Mouse (Mus musculus) lung, postnatal 25 days (tissue): Measurements from ENCODE around the gene Alyref.
"Not testable (repeated sequence)": the region's sequence is repeated elsewhere in the genome, so short reads cannot be mapped to it uniquely, and the experiment has no call there.

Experiments used
- DNase-seq: peaks from one replicate; pipeline ENCODE4 v3.0.0; 2022; ENCODE audit warnings: low spot score

The Alyref gene

DNA sequence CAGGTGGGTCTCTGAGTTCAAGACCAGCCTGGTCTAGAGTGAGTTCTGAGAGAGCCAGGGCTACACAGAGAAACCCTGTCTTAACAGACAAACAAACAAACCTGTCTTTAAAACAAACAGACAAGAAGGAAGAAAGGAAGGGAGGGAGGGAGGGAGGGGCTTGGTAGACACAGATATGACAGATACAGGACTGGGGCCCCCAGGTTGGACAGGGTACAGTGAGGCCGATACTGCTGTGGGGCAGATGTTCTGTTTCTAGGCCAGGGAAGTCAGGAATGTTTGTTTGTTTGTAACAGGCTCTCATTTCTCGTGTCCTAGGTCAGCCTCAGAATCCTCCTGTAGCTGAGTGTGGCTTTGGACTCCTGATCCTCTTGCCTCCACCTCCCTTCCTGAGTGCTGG is 5.4 kb upstream of the Alyref start:
- DNase-seq: no peak

DNA sequence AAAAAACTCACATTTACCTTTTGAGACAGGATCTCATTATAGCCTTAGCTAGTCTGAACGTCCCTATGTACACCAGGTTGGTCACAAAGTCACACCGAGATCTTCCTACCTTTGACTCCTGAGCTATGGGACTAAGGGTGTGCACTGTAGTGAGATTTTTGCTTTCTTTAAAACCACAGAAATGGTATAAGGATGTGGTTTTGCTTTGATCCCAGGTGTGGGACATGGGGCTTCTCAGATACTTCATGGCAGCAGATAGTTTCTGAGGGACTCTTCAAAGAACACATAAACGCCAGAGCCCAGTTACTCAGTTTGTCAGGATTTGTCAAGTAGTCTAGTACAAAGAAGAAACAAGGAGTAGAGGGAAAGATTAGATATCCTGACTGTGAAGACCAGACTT is 2.6 kb upstream of the Alyref start:
- no peak for DNase-seq

DNA sequence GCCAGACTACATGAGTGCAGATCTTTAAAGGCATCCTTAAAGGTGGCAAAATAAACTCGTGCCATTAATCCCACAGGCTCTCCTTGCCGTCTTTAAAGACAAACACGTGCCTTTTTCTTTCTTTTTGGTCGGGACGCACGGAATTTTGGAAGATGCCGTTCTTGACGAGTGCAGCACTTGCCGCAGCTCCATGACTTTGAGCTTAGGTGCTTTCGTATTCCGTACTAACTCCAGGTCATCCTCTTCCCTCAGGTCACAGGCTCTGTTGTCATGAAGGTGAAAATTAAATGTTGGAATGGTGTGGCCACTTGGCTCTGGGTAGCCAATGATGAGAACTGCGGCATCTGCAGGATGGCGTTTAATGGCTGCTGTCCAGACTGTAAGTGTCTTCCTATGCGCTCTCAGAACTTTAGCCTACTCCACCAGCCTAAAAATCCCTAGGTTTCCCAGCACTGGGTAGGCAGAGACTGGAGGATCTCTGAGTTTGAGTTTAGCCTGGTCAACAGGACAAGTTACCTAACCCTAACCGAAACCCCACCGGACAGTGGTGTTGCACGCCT is 905 bp upstream of the Alyref start:
- no peak for DNase-seq

DNA sequence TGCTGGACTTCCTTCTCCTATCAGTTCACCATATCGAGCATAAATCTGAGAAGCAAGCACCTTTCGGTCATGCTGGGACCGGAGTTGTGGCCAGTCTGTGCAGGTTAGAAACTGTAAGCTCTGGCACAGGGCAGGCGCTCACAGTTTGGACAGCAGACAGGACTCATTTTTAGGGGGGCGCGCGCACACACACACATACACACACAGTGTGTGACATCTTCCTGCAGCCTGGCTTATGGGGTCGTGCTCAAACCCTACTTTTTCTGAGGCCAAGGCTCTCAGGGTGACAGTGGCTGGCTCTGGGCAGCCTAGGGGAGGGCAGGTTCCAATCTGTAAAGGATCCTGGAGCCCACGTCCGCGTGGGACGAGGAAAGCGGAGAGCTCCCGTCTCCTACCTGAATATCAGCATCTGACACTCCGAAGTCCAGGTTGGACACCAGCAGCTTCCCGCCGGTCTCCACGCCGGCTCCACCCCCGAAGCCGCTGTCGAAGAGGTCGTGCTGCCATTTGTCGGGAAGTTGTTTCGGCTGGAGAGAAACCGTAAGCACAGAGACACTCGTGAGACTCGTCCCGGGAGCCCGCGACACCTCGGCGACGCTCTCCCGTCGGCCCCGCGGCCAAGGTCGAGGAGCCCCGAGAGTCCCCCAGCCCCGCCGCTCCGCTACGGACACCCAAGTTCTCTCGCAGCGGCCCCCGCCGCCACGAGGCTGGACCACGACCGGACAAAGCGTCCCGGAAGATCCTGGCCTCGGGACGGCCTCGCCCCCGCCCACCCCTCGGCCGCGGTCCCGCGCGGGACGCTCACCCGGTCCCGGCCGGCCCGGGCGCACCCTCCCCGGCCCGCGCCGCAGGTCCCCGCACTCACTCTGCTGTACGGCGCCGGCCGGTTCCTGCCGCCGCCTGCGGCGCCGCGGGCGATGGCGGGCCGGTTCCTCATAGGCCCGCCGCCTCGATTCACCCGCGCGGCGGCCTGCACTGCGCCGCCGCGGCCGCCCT is 627 bp downstream of the Alyref start:
- DNase-seq: no peak

DNA sequence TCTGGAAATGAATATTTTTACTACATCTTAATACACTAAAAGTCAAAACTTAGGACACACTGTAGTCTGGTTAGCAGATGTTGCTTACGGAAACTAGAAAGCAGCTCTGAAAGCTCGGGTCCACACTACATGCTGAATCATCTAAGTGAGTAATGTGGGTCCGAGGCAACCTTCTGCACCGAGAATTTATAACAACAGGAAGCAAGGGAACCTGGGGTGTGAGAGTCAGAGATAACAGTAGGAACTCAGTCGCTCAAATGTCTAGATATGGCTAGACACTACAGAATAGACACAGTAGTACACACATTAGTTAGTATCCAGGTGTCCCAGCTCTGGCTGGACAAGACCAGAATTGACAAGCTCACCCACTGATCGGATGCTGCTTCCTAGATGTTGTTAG is 9.6 kb downstream of the Alyref start:
- DNase-seq: no peak

DNA sequence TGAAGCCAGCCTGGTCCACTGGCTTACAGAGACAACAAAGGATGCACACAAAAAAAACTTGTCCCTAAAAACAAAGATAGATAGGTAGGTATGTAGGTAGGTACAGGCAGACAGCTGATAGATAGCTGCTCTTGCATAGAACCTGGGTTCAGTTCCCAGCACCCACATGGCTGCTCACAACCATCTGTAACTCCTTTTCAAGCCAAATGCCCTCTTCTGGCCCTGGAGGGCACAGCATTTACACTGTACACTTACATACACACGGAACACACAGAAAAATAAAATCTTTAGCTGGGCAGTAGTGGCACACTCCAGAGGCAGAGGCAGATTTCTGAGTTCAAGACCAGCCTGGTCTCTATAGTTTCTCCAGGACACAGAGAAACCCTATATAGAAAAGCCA is 14.2 kb downstream of the Alyref start:
- no peak for DNase-seq

DNA sequence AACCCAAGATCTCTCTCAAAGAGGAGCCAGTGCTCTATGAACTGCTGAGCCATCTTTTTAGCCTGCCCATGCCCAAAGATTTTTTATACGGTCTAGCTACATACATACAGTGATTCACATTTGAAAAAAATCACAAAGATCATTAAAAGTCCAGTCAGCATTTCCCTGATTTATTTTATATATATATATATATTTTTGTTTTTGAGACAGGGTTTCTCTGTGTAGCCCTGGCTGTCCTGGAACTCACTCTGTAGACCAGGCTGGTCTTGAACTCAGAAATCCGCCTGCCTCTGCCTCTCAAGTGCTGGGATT is 15.2 kb downstream of the Alyref start:
- DNase-seq: not testable (repeated sequence)

DNA sequence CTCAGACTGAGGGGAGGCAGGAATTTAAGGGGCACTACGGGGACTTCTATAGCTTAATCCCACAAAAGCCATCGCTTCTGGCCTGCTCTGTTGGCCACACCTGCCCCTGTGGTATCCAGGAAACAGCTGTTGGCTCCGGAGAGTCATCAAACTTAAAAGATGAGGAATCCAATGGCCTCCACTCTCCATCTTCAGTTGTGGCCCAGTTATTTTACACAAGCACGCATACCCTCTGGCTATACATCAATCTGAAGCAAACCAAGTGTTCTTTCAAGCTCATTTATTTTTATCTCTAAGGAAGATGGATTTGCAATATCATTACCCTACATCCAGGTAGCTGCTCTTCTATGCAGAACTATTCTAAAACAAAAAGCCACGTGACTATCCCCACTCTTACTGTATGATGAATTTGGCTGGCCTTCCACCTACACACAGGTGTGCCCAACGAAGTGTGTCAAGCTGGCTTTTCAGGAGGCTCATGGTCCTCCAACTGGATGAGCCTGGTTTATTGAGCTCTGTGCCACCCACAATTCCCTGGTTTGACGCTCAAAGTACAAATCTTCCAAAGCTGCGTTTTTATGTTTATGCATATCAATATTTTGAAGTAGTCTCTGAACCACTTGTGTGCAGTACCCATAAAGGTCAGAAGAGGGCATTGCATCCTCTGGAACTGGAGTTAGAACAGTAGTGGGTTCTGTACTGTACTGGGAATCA is 15.7 kb downstream of the Alyref start:
- DNase-seq: peak; percentile 60

DNA sequence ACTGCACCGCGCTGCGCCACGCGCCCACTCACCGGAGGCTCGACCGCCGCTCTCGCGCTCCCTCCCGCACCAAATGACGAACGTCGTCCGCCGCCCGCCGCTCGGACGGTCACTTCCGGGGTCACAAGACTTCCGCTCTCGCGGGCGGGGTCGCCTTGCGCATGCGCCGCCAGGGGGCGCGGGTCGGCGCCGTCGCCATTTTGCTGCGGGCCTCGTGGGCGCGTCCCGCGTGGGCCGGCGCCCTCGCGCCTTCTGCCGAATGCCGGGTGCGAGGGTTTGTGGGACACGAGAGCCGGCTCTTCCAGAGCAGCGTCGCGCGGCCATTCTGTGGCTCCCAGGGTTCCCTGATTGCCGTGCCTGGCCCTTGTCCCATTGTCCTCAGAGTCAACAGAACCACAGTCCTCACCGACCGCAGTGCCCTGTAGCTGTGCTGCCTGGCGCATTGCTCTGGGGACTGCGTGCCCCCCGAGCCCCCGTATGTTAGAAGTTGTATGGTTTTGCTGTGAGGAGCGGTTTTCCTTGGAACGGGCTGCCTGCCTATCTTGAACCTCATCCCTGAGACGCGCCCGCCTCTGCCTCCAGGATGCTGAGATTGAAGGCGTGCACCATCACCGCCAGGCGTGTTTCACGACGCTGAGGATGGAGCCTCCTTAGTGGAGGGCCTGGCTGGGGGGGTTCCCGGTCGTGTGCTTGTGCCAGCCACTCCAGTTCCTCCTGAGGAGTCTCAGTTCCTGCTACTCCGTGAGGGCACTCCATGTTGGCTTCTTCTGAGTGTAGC is 16.5 kb downstream of the Alyref start, which contains the start of gene Arhgdia:
Gene Arhgdia, minus strand, starts transcription at position 135 of the 778 bp plus-strand sequence.
- peak; percentile 88 for DNase-seq

DNA sequence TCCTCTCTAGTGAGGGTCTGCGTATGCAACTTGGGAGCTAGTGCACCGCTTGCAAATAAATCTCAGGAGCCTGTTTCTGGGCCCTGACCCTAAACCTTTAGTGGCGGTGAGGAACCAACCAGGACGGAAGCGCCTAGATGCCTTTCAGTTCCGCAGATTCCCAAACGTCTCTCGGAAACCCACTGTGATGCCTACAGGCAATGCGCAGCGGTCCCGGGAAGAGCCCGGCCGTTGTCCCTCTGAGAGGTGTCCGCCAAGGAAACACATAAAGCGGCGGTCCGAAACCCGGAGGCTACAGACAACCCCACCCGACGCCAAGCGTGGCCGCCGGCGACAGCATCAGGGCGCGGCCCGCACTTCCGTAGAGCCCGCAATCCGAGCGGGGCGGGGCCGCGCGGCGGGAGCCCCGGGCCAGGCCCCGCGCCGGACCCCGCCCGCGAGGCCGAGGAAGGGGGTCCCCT is 17.3 kb downstream of the Alyref start:
- DNase-seq: peak; percentile 40

DNA sequence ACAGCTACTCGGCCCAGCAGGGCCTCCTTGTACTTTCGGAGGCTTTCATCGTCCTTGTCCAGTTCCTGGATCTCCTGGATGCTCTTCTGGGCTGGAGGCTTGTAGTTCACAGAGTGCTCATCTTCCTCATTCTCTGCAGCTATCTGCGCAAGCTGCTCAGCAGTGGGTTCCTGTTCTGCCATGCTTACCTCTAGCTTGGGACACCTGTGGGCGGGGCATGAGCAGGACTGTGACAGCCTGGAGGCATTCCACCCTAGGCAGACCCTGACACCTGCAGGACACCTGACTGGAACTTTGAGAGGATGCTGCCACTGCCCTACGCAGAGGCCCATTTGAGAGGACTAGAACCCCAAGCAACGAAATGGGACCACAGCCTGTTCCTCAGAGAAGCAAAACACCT is 18.0 kb downstream of the Alyref start:
- DNase-seq: peak; percentile 39

DNA sequence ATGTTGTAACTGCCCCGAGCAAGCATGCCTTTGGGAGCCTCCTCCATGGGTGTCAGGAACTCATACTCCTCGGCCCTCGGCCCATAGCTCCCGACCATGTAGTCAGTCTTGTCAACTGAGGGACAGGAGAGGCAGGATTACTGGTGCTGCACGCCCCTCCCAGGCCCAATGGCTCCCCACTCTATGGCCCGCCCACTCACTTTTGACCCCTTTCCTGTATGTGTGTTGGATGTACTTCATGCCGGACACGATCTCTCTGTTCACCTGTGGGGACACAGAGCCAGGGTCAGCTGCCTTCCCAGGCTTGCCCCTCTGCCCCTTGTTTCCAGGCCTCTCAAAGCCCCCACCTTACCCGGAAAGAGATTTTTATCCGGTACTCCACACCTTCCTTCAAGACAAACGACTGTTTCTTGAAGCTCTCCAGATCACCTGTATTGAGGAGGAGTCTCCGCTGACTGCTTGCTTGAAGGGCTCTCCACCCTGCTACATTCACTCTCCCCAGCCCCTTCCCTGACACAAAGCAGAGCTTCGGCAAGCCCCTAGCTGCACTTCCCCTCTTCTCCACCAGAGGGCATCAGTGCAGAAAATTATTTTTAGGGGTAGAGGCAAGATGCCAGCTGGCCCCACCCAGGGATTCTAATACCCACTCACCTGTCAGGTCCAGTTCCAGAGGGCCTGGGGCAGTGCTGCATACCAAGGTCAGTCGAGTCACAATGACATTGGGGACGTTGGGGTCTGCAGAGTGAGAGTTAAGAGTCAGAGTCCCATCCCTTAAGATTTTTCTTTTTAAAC is 18.7 kb downstream of the Alyref start:
- peak; percentile 76 for DNase-seq

DNA sequence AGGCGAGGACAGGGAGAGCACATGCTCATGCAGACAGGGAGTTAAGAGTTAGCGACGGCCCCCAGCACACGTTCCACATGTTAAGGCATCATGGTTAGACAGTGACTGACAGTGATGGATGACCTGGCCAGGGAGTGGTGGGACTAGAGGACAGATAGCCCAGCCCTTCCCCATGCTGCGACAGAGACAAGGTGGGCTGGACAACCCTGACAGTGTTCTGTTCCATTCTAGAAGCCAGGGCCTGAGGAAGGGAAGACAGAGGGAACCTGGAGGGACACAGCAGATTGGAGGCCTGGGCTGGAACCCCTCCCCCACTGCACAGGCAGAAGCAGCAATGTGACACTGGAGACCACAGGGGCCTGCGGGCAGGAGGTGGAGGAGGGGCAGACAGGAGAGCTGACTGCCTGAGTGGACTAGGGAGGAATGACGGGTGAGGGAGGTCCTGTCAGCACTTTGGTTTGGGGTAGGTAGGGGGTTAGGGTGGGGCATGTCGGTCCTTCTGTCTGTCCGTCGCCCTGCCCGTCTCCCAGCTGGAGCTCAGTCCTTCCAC is 19.4 kb downstream of the Alyref start:
- DNase-seq: no peak

DNA sequence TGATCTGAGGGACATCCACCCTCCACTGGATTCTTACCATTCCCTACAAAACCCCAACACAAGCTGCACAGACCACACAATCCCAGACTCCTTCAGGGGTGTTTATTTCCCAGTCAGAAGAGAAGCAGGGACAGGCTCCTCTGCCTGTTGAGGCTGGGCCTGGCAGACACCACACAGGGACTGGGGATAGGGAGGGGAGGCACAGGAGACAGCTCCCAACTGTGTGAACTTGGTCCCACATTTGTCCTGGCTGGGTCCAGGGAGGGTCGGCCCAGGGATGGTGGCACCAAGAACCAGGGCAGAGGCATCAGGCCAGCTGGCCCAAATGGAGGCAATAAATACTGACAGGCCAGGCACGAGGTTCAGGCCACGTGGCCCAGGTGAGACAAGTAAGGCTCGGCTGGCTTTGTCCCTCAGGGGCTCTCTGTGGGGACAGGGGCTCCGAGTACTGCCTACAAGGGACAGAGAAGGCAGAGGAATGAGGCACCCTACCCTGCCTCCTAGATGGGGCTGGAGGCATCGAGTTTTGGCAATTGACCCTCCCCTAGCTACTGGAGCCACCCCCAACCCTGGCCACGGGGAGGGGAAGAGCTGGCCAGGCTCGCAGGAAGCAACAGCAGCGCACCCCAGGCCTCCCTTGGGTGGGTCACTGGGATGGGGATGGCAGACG is 20.0 kb downstream of the Alyref start:
- no peak for DNase-seq

DNA sequence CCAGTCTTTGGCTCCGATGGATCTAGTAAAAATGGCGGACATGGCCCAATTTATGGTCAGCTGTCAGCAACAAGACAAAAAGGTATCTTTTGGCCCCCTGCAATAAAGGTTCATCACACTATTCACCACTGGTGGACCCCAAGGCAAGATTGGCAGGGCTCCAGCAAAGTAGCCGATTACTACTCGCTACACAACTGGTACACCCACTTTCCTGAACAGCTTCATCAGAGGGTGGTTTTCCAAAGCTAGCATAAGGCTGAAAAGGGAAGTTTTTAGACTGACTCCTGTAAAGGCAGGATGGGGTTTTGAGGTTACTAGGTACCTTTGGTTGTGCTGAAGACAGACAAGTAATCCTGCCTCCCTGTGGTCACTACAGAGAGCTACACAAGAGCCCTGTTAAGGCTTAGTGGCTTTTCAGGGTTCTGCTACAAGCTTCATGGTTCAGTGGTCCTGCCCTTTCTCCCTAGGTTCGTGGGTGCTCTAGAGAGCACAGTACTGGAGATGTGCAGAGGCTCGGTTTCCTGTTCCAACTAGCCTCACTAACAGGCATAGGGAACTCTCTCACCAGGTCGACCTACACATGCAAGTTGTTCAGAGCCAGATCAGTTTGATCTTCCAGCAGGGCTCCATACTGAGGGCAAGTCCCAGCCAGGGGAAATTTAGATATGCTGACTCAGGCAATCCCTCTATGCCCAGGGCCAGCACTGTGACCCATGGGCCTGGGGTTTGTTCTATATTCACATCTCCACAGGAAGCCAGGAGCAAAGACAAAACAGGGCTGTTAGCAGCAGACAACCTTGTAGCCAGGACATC is 20.7 kb downstream of the Alyref start:
- no peak for DNase-seq

DNA sequence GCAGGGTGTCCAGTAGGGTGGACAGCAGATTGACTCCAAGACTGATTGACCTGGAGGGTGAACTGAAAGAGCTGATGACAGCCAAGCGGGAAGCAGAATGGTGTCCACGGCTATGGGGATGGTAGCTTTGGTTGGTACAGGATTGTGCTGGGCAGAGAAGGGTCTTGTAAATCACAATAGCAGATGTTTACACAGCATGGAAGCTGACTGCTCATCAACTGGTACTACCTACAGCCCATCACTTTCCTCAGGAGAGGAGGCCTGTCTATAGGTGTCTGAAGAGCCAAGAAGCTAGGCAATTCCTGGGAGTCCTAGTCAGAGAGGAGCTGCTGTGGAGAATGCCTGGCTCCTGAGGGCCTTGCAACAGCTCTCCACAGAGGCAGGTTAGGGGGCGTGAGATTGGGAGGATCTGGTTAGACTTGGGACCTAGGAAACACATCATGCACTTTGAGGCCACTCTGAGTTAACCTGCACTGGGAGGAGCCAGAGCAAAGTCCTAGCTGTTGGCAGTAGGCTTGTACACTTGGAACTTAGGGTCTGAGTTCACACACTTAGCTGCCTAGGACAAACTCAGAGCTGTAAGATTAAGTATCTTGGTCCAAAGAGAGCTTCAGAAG is 21.7 kb downstream of the Alyref start:
- DNase-seq: no peak

DNA sequence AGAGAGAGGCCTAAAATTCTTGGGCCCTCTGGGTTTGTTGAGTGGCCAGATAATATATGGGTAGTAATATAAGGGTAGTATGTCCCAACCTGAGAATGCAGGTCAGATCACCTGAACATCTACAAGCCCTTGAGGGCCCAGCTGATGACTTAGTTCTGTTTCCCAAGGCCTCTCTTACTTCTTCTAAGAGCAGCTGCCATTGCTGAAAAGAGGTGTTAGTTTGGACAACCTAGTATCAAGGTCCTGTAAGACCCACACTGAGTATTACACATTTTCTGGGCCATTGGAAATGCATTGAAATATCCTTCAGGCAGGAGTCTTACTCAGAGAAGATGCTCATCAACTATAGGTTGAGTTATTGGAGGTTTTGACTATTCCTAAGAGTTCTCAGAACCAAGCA is 22.2 kb downstream of the Alyref start:
- DNase-seq: no peak

DNA sequence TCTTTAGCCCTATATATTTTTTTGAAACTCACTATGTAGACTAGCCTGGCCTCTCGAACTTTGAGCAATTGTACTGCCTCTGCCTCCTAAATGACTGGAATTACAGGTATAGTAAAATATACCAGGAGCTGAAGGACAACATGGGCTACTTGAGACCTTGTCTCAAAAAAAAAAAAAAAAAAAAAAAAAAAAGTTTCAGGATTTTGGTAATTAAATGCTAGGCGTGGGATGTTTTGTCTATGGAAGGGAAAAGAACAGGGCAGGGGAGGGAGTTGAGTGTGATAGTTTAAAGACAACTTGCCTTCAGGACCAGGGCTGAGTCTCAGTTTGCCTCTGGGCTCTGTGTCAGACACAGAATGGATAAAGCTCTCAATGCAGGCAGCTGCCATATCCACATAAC is 23.1 kb downstream of the Alyref start:
- no peak for DNase-seq

DNA sequence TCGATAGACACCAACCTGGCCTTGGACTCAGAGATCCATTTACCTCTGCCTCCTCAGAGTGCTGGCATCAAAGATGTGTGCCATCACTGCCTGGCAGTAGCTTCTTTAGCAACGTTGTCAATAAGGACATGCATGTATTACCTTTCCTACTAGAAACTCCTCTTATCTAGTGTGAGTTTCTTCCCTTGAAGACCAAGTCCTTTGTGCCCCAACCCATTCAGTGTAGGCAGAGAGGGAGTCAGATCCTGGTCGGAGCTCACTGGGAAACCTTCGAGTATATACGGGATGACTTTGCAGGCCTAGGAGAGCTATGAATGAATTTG is 23.9 kb downstream of the Alyref start:
- DNase-seq: no peak
